Mouse (Mus musculus) G1E (cell line): ENCODE data around the gene Wwc2. TPM values are rescaled to one million over a fixed set of nuclear protein-coding genes. Genes with fewer than 3 reads are reported as not detected.

Source experiments
- ATAC-seq: 2 replicates; pipeline ENCODE4 v1.8.0; 2016; ENCODE audit warnings: mild to moderate bottlenecking; ENCODE audit not compliant: insufficient number of reproducible peaks, poor library complexity, low FRiP score, severe bottlenecking; ENCODE audit errors: extremely low read depth
- DNase-seq: peaks from one replicate; pipeline ENCODE4 v3.0.0; 2012; ENCODE audit warnings: low spot score
- H3K27me3 ChIP-seq: 2 replicates; pipeline ENCODE4 v1.6.1; 2012; ENCODE audit warnings: mild to moderate bottlenecking, low read length, inconsistent platforms; ENCODE audit not compliant: insufficient read depth
- H3K36me3 ChIP-seq: replicated peaks from 2 replicates; pipeline ENCODE3; 2012; ENCODE audit warnings: mild to moderate bottlenecking, inconsistent platforms
- H3K4me1 ChIP-seq: 2 replicates; pipeline ENCODE4 v1.6.1; 2012; ENCODE audit warnings: low read depth, low read length, inconsistent platforms, mixed read lengths; ENCODE audit not compliant: insufficient read depth
- H3K4me3 ChIP-seq: 2 replicates; pipeline ENCODE4 v1.5.1; 2012; ENCODE audit warnings: low read depth, mild to moderate bottlenecking, inconsistent platforms, low read length, moderate library complexity, mixed read lengths
- H3K9me3 ChIP-seq: replicated peaks from 2 replicates; pipeline ENCODE4 v1.6.1; 2012; ENCODE audit warnings: inconsistent platforms
- CTCF ChIP-seq: IDR thresholded peaks from 2 replicates; pipeline ENCODE4 v1.5.1; 2012; ENCODE audit warnings: low read depth, low read length, inconsistent platforms, mixed read lengths
- GATA1 ChIP-seq: IDR thresholded peaks from 2 replicates; pipeline ENCODE4 v1.6.1; 2012; ENCODE audit warnings: borderline replicate concordance, low read length, inconsistent platforms, mixed read lengths
- GATA2 ChIP-seq: IDR thresholded peaks from 2 replicates; pipeline ENCODE4 v1.6.1; 2012; ENCODE audit warnings: low read depth, low read length, inconsistent platforms, borderline replicate concordance
- POLR2AphosphoS5 ChIP-seq: IDR thresholded peaks from 2 replicates; pipeline ENCODE4 v1.6.1; 2012; ENCODE audit warnings: low read depth, low read length, inconsistent platforms; ENCODE audit not compliant: insufficient replicate concordance
- TAL1 ChIP-seq: conservative IDR thresholded peaks from 2 replicates; pipeline ENCODE4 v1.6.1; 2012; ENCODE audit warnings: low read depth, low read length, inconsistent platforms, mixed read lengths
- polyA plus RNA-seq: library from polyadenylated mRNA; stranded (reverse); fragments of >175 nt; gene quantifications from 2 replicates; pipeline ENCODE4 v1.2.3, GENCODE M21; 2012
- total RNA-seq, 2 experiments: library from RNA; stranded (forward) in 1 of 2; stranded (reverse) in 1 of 2; fragments of 200-1000 nt in 1 of 2; fragments of >200 nt in 1 of 2; fragmentation: Nextera tagmentation in 1 of 2; gene quantifications; 2 replicates each; pipeline ENCODE4 v1.2.3; 2014 to 2017

The Wwc2 gene
- total and polyA plus RNA-seq, 3 experiments = 4.0 to 8.1 (median 7.4) TPM

- Histone ChIP-seq H3K4me1 (no peaks in the 10 kb centered on the region), H3K9me3 (no peaks in the 10 kb centered on the region), H3K4me3 (no peak overlapping the region), H3K36me3 (peaks cover 23% of the 10 kb centered on the region), H3K27me3 (no peaks in the 10 kb centered on the region)
- ATAC-seq (no peak), DNase-seq (no peak)
- TF ChIP-seq GATA2 (no peak), POLR2AphosphoS5 (no peak), TAL1 (no peak), CTCF (no peak), GATA1 (no peak)
Measured at GRCm38 (mm10) chr8:47947672-47948618, 42.8 kb downstream of the Wwc2 start.

GRCm38 (mm10) chr8:47943049-47943448 is 47.7 kb downstream of the Wwc2 start:
- TF ChIP-seq GATA2 = no peak
- TF ChIP-seq TAL1 = no peak
- TF ChIP-seq POLR2AphosphoS5 = no peak
- TF ChIP-seq CTCF = peak; percentile 39
- H3K27me3 ChIP-seq = no peaks in the 10 kb centered on the region
- no peak overlapping the region for H3K4me3 ChIP-seq
- no peaks in the 10 kb centered on the region for H3K4me1 ChIP-seq
- ATAC-seq (no peak), DNase-seq (no peak)
- peaks cover 14% of the 10 kb centered on the region for H3K36me3 ChIP-seq
- H3K9me3 ChIP-seq = no peaks in the 10 kb centered on the region

GRCm38 (mm10) chr8:47941028-47941427 is 49.7 kb downstream of the Wwc2 start:
- ATAC-seq (no peak), DNase-seq (no peak)
- Histone ChIP-seq H3K27me3 (no peaks in the 10 kb centered on the region), H3K9me3 (no peaks in the 10 kb centered on the region), H3K4me1 (no peaks in the 10 kb centered on the region), H3K36me3 (peaks cover 17% of the 10 kb centered on the region), H3K4me3 (no peak overlapping the region)
- TF ChIP-seq GATA2 (no peak), GATA1 (no peak), POLR2AphosphoS5 (no peak), CTCF (no peak), TAL1 (no peak)

- TF ChIP-seq TAL1 (no peak), GATA2 (no peak), GATA1 (no peak), POLR2AphosphoS5 (no peak), CTCF (no peak)
- Histone ChIP-seq H3K4me1 (no peaks in the 10 kb centered on the region), H3K27me3 (no peaks in the 10 kb centered on the region), H3K36me3 (peaks cover 15% of the 10 kb centered on the region), H3K4me3 (no peak overlapping the region), H3K9me3 (no peaks in the 10 kb centered on the region)
- no peak for ATAC-seq
- no peak for DNase-seq
Measured at GRCm38 (mm10) chr8:47939933-47940870, 50.5 kb downstream of the Wwc2 start.

- TF ChIP-seq GATA1 (no peak), POLR2AphosphoS5 (no peak), CTCF (no peak), TAL1 (no peak), GATA2 (no peak)
- peaks cover 12% of the 10 kb centered on the region for H3K36me3 ChIP-seq
- no peaks in the 10 kb centered on the region for H3K9me3 ChIP-seq
- DNase-seq (no peak), ATAC-seq (no peak)
- no peak overlapping the region for H3K4me3 ChIP-seq
- no peaks in the 10 kb centered on the region for H3K4me1 ChIP-seq
- H3K27me3 ChIP-seq = no peaks in the 10 kb centered on the region
Measured at GRCm38 (mm10) chr8:47939217-47939616, 51.5 kb downstream of the Wwc2 start.

- Histone ChIP-seq H3K36me3 (peaks cover 4% of the 10 kb centered on the region), H3K4me1 (no peaks in the 10 kb centered on the region), H3K27me3 (no peaks in the 10 kb centered on the region), H3K9me3 (no peaks in the 10 kb centered on the region), H3K4me3 (no peak overlapping the region)
- no peak for DNase-seq
- TF ChIP-seq POLR2AphosphoS5 (no peak), CTCF (no peak), TAL1 (no peak), GATA2 (no peak), GATA1 (no peak)
- no peak for ATAC-seq
Measured at GRCm38 (mm10) chr8:47936386-47936785, 54.3 kb downstream of the Wwc2 start.
